Mouse (Mus musculus): ENCODE data around the gene Ccdc103.

DNA sequence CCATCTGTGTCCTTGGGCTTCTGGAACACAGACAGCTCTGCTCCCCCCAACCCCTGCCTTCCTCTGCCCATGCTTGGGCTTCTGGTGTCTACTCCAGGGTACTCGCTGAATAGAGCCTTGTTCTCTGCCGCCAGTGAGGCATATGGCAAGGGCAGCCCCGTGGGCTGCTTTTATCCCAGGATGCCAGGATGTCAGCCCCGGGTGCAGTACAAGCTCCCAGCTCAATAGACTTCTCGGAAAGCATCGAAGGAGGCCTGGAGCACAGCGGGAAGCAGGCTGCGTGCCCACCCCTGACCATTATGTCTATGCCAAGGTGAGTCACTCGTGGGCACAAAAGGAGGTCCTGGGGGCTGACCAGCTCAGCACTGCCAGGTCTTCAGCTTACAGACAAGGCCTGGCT, 17.4 kb downstream of the Ccdc103 start:
- TF ChIP-seq POLR2A (IDR thresholded peaks at IDR 0.05; ENCODE audit: low read depth, low read length) (no peak), CTCF (IDR thresholded peaks at IDR 0.05; ENCODE audit: borderline replicate concordance, insufficient read depth, low read length) (no peak)
